Comparison of ENCODE assay signal across 20 mouse cellular contexts in genomic region chr12:25513679-25514078, GRCm38 (mm10).
DNase-seq lines count a peak whose midpoint lies in the region; ATAC-seq and TF ChIP-seq lines count a peak whose summit lies in the region.
"Had no signal": no experiment of that assay in that cellular context is flagged by ENCODE, and none has a peak within 500 bp of the region (broad histone marks: within the 10 kb centered on the region; RNA-seq: fewer than 3 reads in every experiment).

No protein-coding gene starts in this region.

- no peak for TF ChIP-seq CTCF in hindbrain, postnatal 0 days (IDR thresholded peaks at IDR 0.05; ENCODE audit: low read depth)

- no peak for ATAC-seq in forebrain, embryonic 14.5 days
- no peak for ATAC-seq in hindbrain, postnatal 0 days
- ATAC-seq in hindbrain, embryonic 11.5 days (ENCODE audit: low FRiP score): no peak
- ATAC-seq in midbrain, embryonic 16.5 days: peak; percentile 70; the same call in 1 of the 2 replicates
- ATAC-seq in midbrain, embryonic 13.5 days: no peak
- ATAC-seq: activated CD4-positive, CD25-positive, alpha-beta regulatory T cell, adult 4 months; forebrain, embryonic 15.5 days; inflammation-experienced regulatory T-cells, adult 6 months had no signal

- H3K4me3 ChIP-seq in forebrain, embryonic 14.5 days (ENCODE audit: low read depth, low read length): no peak overlapping the region
- no peak overlapping the region for H3K4me3 ChIP-seq in forebrain, embryonic 10.5 days
- H3K4me3 ChIP-seq in hindbrain, postnatal 0 days (ENCODE audit: low read length): no peak overlapping the region
- no peak overlapping the region for H3K4me3 ChIP-seq in hindbrain, embryonic 11.5 days (ENCODE audit: low read depth, low read length)
- no peak overlapping the region for H3K4me3 ChIP-seq in midbrain, embryonic 16.5 days (ENCODE audit: low read depth, low read length)
- H3K4me3 ChIP-seq in midbrain, embryonic 13.5 days (replicated peaks): no peak overlapping the region
- H3K4me3 ChIP-seq: forebrain, embryonic 15.5 days; hindbrain, embryonic 10.5 days; hindbrain, embryonic 15.5 days had no signal

- no peak overlapping the region for H3K9ac ChIP-seq in forebrain, embryonic 14.5 days (ENCODE audit: low read length)
- no peak overlapping the region for H3K9ac ChIP-seq in hindbrain, postnatal 0 days (replicated peaks; ENCODE audit: low read length)
- no peak overlapping the region for H3K9ac ChIP-seq in hindbrain, embryonic 11.5 days (ENCODE audit: low read depth, low read length)
- no peak overlapping the region for H3K9ac ChIP-seq in midbrain, embryonic 16.5 days (ENCODE audit: low read depth, low read length)
- no peak overlapping the region for H3K9ac ChIP-seq in midbrain, embryonic 13.5 days (replicated peaks)
- H3K9ac ChIP-seq: forebrain, embryonic 15.5 days; hindbrain, embryonic 15.5 days had no signal

- no peak overlapping the region for H3K4me2 ChIP-seq in forebrain, embryonic 14.5 days (ENCODE audit: low read length)
- H3K4me2 ChIP-seq in hindbrain, postnatal 0 days (ENCODE audit: low read depth, low read length): no peak overlapping the region
- no peak overlapping the region for H3K4me2 ChIP-seq in hindbrain, embryonic 11.5 days (replicated peaks; ENCODE audit: low read depth, low read length)
- H3K4me2 ChIP-seq in midbrain, embryonic 16.5 days (ENCODE audit: low read length): no peak overlapping the region
- H3K4me2 ChIP-seq in midbrain, embryonic 13.5 days (replicated peaks): no peak overlapping the region
- H3K4me2 ChIP-seq: forebrain, embryonic 15.5 days; heart, embryonic 11.5 days; hindbrain, embryonic 15.5 days had no signal

- H3K27me3 ChIP-seq in forebrain, embryonic 14.5 days (replicated peaks; ENCODE audit: control insufficient read depth, insufficient read depth, low read length): no peaks in the 10 kb centered on the region
- no peaks in the 10 kb centered on the region for H3K27me3 ChIP-seq in forebrain, embryonic 10.5 days (ENCODE audit: poor library complexity, severe bottlenecking)
- no peaks in the 10 kb centered on the region for H3K27me3 ChIP-seq in hindbrain, postnatal 0 days (ENCODE audit: insufficient read depth, low read length)
- H3K27me3 ChIP-seq in hindbrain, embryonic 11.5 days (ENCODE audit: control insufficient read depth, insufficient read depth, low read length): no peaks in the 10 kb centered on the region
- no peaks in the 10 kb centered on the region for H3K27me3 ChIP-seq in midbrain, embryonic 16.5 days (ENCODE audit: control insufficient read depth, insufficient read depth, low read depth, low read length)
- H3K27me3 ChIP-seq in midbrain, embryonic 13.5 days: no peaks in the 10 kb centered on the region
- H3K27me3 ChIP-seq: forebrain, embryonic 15.5 days; hindbrain, embryonic 15.5 days had no signal

- H3K4me1 ChIP-seq in forebrain, embryonic 14.5 days (ENCODE audit: control insufficient read depth, insufficient read depth, low read length): no peaks in the 10 kb centered on the region
- H3K4me1 ChIP-seq in forebrain, embryonic 10.5 days: no peaks in the 10 kb centered on the region
- H3K4me1 ChIP-seq in hindbrain, postnatal 0 days (ENCODE audit: insufficient read depth, low read length): no peaks in the 10 kb centered on the region
- no peaks in the 10 kb centered on the region for H3K4me1 ChIP-seq in hindbrain, embryonic 11.5 days (replicated peaks; ENCODE audit: control insufficient read depth, insufficient read depth, low read length)
- H3K4me1 ChIP-seq in midbrain, embryonic 16.5 days (ENCODE audit: control insufficient read depth, insufficient read depth, low read length): peaks cover 3% of the 10 kb centered on the region; the same call in 1 of the 2 replicates
- no peaks in the 10 kb centered on the region for H3K4me1 ChIP-seq in midbrain, embryonic 13.5 days (replicated peaks)
- H3K4me1 ChIP-seq: forebrain, embryonic 15.5 days; hindbrain, embryonic 10.5 days; hindbrain, embryonic 15.5 days had no signal

- DNase-seq in forebrain, embryonic 14.5 days (ENCODE audit: low spot score): peak; percentile 22
- no peak for DNase-seq in forebrain, embryonic 10.5 days (ENCODE audit: extremely low spot score, low spot score)
- DNase-seq in hindbrain, postnatal 0 days (ENCODE audit: low spot score): peak; percentile 20
- DNase-seq in hindbrain, embryonic 11.5 days (ENCODE audit: low spot score): no peak
- no peak for DNase-seq in gastrocnemius, postnatal 4 days (ENCODE audit: low spot score in 2 of 2)
- DNase-seq: adrenal gland, adult 8-10 months; adrenal gland, postnatal 25 days; cerebellum, adult 18-20 months; cerebellum, adult 9-10 months; cerebellum, postnatal 14 days; gastrocnemius, postnatal 25 days; heart, postnatal 36 days had no signal

- no peak overlapping the region for H3K27ac ChIP-seq in forebrain, embryonic 14.5 days (ENCODE audit: low read depth, low read length)
- H3K27ac ChIP-seq in forebrain, embryonic 10.5 days: no peak overlapping the region
- no peak overlapping the region for H3K27ac ChIP-seq in hindbrain, postnatal 0 days
- no peak overlapping the region for H3K27ac ChIP-seq in hindbrain, embryonic 11.5 days (ENCODE audit: low read depth, low read length)
- H3K27ac ChIP-seq in midbrain, embryonic 16.5 days (ENCODE audit: low read length): no peak overlapping the region
- no peak overlapping the region for H3K27ac ChIP-seq in midbrain, embryonic 13.5 days
- H3K27ac ChIP-seq: forebrain, embryonic 15.5 days; hindbrain, embryonic 10.5 days; hindbrain, embryonic 15.5 days had no signal

- H3K36me3 ChIP-seq in forebrain, embryonic 14.5 days (ENCODE audit: control insufficient read depth, insufficient read depth, low read length): no peaks in the 10 kb centered on the region
- no peaks in the 10 kb centered on the region for H3K36me3 ChIP-seq in forebrain, embryonic 10.5 days (replicated peaks)
- H3K36me3 ChIP-seq in hindbrain, postnatal 0 days (ENCODE audit: insufficient read depth, low read length): no peaks in the 10 kb centered on the region
- H3K36me3 ChIP-seq in hindbrain, embryonic 11.5 days (ENCODE audit: control insufficient read depth, insufficient read depth, low read length): no peaks in the 10 kb centered on the region
- no peaks in the 10 kb centered on the region for H3K36me3 ChIP-seq in midbrain, embryonic 16.5 days (ENCODE audit: control insufficient read depth, insufficient read depth, low read length)
- no peaks in the 10 kb centered on the region for H3K36me3 ChIP-seq in midbrain, embryonic 13.5 days
- H3K36me3 ChIP-seq: forebrain, embryonic 15.5 days; hindbrain, embryonic 10.5 days; hindbrain, embryonic 15.5 days had no signal

- no peaks in the 10 kb centered on the region for H3K9me3 ChIP-seq in forebrain, embryonic 14.5 days (replicated peaks; ENCODE audit: control insufficient read depth, low read length)
- H3K9me3 ChIP-seq in forebrain, embryonic 10.5 days: no peaks in the 10 kb centered on the region
- H3K9me3 ChIP-seq in hindbrain, postnatal 0 days (ENCODE audit: low read length): no peaks in the 10 kb centered on the region
- no peaks in the 10 kb centered on the region for H3K9me3 ChIP-seq in hindbrain, embryonic 11.5 days (ENCODE audit: control insufficient read depth, low read length)
- H3K9me3 ChIP-seq in midbrain, embryonic 16.5 days (replicated peaks; ENCODE audit: control insufficient read depth, low read length, poor library complexity, severe bottlenecking): no peaks in the 10 kb centered on the region
- no peaks in the 10 kb centered on the region for H3K9me3 ChIP-seq in midbrain, embryonic 13.5 days
- H3K9me3 ChIP-seq: forebrain, embryonic 15.5 days; hindbrain, embryonic 10.5 days; hindbrain, embryonic 15.5 days had no signal

Comparison
In these comparisons a context has a peak if more than half of its experiments do, and no peak if none do; other contexts are left out.
1. DNase-seq: peak in forebrain, embryonic 14.5 days (single experiment) and hindbrain, postnatal 0 days (single experiment); none in forebrain, embryonic 10.5 days (single experiment), hindbrain, embryonic 11.5 days (single experiment) and gastrocnemius, postnatal 4 days (0 of 2).